Mouse (Mus musculus): Measurements from ENCODE around the gene Snrnp70. TPM values are rescaled to one million over a fixed set of nuclear protein-coding genes. Genes with fewer than 3 reads are reported as not detected.

Gene Snrnp70
- polyA plus RNA-seq, 1 experiment: 807 TPM

DNA sequence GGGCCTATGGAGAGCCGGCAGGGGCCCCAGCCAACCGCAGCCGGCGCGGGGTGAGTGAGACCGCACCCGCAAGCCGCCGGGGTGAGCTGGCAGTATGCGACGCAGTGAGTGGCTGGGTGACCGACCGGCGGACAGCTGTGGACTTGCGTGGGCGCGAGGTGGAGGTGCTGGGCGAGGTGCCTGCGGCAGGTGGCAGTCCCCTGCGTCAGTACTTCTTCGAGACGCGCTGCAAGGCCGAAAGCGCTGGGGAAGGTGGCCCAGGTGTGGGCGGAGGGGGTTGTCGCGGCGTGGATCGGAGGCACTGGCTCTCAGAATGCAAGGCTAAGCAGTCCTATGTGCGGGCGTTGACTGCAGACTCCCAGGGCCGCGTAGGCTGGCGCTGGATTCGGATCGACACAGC, 20.1 kb upstream of the Snrnp70 start:
- peak overlapping the region; percentile 39 for H3K4me3 ChIP-seq (replicated peaks; ENCODE audit: insufficient read depth, low read depth, low read length)
- 11% methylated on average over 37 of the region's 37 CpGs for WGBS
- TF ChIP-seq CTCF (IDR thresholded peaks at IDR 0.05; ENCODE audit: borderline replicate concordance, insufficient read depth, low read depth, low read length) (no peak), POLR2A (IDR thresholded peaks at IDR 0.05; ENCODE audit: borderline replicate concordance, insufficient read depth, low read length) (no peak)
- H3K27me3 ChIP-seq (ENCODE audit: control insufficient read depth, insufficient read depth, low read length): no peaks in the 10 kb centered on the region; the same call in 1 of the 2 replicates
- no peaks in the 10 kb centered on the region for H3K4me1 ChIP-seq (ENCODE audit: control insufficient read depth, insufficient read depth, low read length)
- no peak overlapping the region for H3K27ac ChIP-seq (ENCODE audit: insufficient read depth, low read length)
- no peak for DNase-seq

DNA sequence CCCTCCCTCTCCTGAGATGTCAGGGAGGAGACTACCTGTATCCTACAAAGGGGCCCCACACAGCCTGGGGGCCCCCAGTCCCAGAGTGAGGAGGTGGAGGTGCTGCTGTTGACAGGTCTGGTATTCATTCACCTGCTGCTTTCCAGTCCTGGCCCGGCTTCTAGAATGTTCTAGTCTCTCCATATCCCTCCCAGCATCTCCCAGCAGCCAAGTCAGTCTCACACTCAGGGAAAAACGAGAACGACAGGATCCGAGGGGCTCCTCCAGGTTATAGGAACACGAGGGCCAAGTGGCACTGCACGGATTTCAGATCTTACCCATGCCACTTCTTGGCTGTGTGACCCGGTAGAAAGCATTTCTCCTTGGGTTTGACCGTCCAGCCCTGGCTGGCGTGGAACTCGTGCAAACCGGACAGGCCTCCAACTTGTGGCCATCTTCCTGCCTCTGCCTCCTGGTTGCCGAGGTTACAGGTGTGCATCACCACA, 19.2 kb upstream of the Snrnp70 start:
- TF ChIP-seq CTCF (IDR thresholded peaks at IDR 0.05; ENCODE audit: borderline replicate concordance, insufficient read depth, low read depth, low read length) (no peak), POLR2A (IDR thresholded peaks at IDR 0.05; ENCODE audit: borderline replicate concordance, insufficient read depth, low read length) (no peak)
- H3K4me3 ChIP-seq (replicated peaks; ENCODE audit: insufficient read depth, low read depth, low read length): no peak overlapping the region
- no peak overlapping the region for H3K27ac ChIP-seq (ENCODE audit: insufficient read depth, low read length)
- WGBS: 46% methylated on average over 12 of the region's 12 CpGs
- no peaks in the 10 kb centered on the region; the same call in 1 of the 2 replicates for H3K27me3 ChIP-seq (ENCODE audit: control insufficient read depth, insufficient read depth, low read length)
- DNase-seq: no peak
- no peaks in the 10 kb centered on the region for H3K4me1 ChIP-seq (ENCODE audit: control insufficient read depth, insufficient read depth, low read length)

DNA sequence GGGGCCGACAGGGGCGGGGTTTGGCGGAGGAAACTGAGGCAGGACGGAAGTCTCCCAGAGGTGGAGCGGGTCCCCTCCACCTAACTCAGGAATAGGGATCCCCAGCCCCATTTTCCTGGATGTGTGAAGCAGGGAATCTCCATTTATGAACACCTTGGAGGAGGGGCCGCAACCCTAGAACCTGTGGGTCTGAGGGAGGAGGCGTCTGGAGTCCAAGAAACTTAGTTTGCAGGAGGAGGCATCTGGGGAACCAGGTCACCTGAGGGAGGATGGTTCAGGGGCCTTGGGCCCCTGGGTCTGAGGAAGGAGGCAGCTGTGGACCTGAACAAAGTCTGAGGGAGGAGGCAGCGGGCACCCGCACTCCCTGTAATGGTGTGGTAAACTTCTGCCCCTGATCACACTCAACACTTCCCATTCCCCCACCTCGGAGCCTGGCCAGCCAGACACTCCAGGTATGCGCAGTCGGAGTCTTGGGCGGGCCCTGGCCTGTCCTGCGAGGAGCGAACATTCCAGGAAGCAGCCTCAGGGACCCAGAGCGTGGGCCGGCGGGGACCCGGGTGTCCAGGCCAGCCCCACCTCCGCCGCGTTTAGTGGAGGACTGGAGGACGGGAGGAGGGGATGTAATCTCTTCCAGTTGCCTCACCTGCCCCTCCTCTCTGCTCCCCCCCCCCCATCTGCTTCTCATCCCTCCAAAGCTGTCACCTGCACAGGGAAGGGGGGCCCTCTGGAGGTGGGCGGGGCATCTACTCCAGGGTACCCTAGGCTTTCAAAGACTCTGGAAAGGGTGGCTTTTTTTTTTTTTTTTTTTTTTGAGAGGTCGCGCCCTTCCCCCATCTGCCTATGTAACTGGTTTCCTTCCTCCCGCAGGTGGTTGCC, 18.6 kb upstream of the Snrnp70 start:
- Histone ChIP-seq H3K4me3 (replicated peaks; ENCODE audit: insufficient read depth, low read depth, low read length) (no peak overlapping the region), H3K4me1 (ENCODE audit: control insufficient read depth, insufficient read depth, low read length) (no peaks in the 10 kb centered on the region), H3K27me3 (ENCODE audit: control insufficient read depth, insufficient read depth, low read length) (no peaks in the 10 kb centered on the region; the same call in 1 of the 2 replicates), H3K27ac (ENCODE audit: insufficient read depth, low read length) (no peak overlapping the region)
- DNase-seq: no peak
- no peak for TF ChIP-seq POLR2A (IDR thresholded peaks at IDR 0.05; ENCODE audit: borderline replicate concordance, insufficient read depth, low read length)
- TF ChIP-seq CTCF (IDR thresholded peaks at IDR 0.05; ENCODE audit: borderline replicate concordance, insufficient read depth, low read depth, low read length): no peak
- WGBS: 3% methylated on average over 26 of the region's 27 CpGs

DNA sequence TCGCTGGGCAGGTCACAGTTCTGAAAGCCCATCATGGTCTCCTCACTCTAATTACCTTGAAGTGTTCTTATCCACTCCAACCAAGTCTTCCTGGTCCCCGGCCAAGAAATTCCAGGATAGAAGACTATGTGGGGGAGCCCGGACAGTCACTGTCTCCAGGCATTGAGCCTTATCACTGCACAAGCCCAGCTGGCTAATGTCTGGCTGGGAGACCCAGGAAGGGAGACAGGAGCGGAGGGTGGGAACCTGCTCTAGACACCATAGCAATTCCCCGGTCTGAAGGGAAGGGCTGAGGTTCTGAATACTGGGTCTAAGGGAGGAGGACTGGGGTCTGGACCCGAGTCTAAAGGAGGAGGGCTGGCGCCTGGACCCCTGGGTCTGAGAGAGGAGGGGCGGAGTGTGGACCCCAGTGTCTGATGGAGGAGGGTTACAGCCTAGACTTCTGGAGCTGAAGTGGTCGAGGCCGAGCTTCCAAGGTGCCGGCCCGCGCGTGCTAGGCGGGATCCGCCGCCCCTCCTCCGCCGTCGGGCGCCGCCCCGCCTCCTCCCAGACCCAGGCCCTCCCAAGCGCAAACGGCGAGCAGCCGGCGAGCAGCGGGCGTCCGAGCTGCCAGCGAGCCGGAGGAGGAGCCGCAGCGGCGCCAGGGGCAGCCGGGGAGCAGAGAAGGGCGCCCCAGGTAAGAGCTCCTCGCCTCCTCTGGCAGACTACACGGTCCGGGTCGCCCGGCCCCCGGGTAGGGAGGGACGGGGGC, 17.7 kb upstream of the Snrnp70 start, which contains the start of gene Ntf5:
TSS of gene Ntf5 (plus strand) at position 583 of the 751 bp plus-strand sequence.
- WGBS: 4% methylated on average over 44 of the region's 45 CpGs
- TF ChIP-seq CTCF (IDR thresholded peaks at IDR 0.05; ENCODE audit: borderline replicate concordance, insufficient read depth, low read depth, low read length) (no peak), POLR2A (IDR thresholded peaks at IDR 0.05; ENCODE audit: borderline replicate concordance, insufficient read depth, low read length) (no peak)
- no peak for DNase-seq
- Histone ChIP-seq H3K27me3 (ENCODE audit: control insufficient read depth, insufficient read depth, low read length) (no peaks in the 10 kb centered on the region; the same call in 1 of the 2 replicates), H3K4me3 (replicated peaks; ENCODE audit: insufficient read depth, low read depth, low read length) (no peak within 1 kb of the TSS), H3K4me1 (ENCODE audit: control insufficient read depth, insufficient read depth, low read length) (no peaks in the 10 kb centered on the region), H3K27ac (ENCODE audit: insufficient read depth, low read length) (no peak within 1 kb of the TSS)

DNA sequence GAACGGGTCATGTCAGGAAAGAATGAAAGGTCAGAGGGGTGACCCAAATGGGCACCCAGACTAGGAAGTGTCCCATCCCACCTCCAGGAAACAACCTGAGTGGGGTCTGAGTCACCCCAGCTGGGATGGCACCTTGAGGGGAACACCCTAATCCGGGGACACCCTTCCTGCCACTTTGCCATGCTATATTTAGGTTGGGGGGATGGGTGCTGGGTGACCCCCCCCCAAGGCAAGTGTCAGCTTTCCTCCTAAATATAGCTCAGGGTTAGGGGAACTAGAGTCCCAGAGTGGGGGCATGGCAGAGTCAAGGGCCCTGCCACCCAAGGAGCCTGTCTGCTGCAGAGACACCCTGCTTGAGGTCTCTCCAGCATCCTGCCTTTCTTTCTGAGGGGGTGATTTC, 16.9 kb upstream of the Snrnp70 start:
- no peak for TF ChIP-seq POLR2A (IDR thresholded peaks at IDR 0.05; ENCODE audit: borderline replicate concordance, insufficient read depth, low read length)
- no peak for TF ChIP-seq CTCF (IDR thresholded peaks at IDR 0.05; ENCODE audit: borderline replicate concordance, insufficient read depth, low read depth, low read length)
- no peak overlapping the region for H3K4me3 ChIP-seq (replicated peaks; ENCODE audit: insufficient read depth, low read depth, low read length)
- no peak overlapping the region for H3K27ac ChIP-seq (ENCODE audit: insufficient read depth, low read length)
- H3K4me1 ChIP-seq (ENCODE audit: control insufficient read depth, insufficient read depth, low read length): no peaks in the 10 kb centered on the region
- WGBS: 91% methylated on average over 2 of the region's 2 CpGs
- DNase-seq: no peak
- no peaks in the 10 kb centered on the region; the same call in 1 of the 2 replicates for H3K27me3 ChIP-seq (ENCODE audit: control insufficient read depth, insufficient read depth, low read length)

DNA sequence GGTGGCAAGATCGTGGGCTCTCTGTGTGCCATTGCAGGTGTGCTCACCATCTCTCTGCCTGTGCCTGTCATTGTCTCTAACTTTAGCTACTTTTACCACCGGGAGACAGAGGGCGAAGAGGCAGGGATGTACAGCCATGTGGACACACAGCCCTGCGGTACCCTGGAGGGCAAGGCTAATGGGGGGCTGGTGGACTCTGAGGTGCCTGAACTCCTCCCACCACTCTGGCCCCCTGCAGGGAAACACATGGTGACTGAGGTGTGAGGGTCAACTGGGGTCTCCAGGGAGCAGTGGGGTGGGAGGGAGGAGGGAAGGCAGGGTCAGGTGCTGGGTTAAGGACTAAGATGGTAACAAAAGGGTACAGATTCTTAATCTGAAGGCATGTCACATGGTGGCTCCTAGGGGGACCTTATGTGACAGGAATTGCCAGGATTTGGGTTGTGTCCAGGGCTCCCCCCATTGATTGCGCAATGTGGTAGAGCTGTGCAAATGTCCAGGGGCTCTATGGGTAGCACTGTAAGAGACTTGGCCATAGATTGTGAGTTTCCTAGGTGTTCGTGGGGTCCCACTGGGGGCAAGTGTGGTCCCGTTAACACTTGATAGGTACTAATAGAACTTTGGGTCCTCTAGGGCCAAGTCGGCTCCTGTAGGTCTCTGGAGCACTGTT, 14.1 kb upstream of the Snrnp70 start:
- 83% methylated on average over 8 of the region's 8 CpGs for WGBS
- Histone ChIP-seq H3K27ac (ENCODE audit: insufficient read depth, low read length) (no peak overlapping the region), H3K4me1 (ENCODE audit: control insufficient read depth, insufficient read depth, low read length) (no peaks in the 10 kb centered on the region; the same call in 1 of the 2 replicates), H3K27me3 (ENCODE audit: control insufficient read depth, insufficient read depth, low read length) (peaks cover 6% of the 10 kb centered on the region; the same call in 1 of the 2 replicates), H3K4me3 (replicated peaks; ENCODE audit: insufficient read depth, low read depth, low read length) (no peak overlapping the region)
- no peak for DNase-seq
- no peak for TF ChIP-seq POLR2A (IDR thresholded peaks at IDR 0.05; ENCODE audit: borderline replicate concordance, insufficient read depth, low read length)

DNA sequence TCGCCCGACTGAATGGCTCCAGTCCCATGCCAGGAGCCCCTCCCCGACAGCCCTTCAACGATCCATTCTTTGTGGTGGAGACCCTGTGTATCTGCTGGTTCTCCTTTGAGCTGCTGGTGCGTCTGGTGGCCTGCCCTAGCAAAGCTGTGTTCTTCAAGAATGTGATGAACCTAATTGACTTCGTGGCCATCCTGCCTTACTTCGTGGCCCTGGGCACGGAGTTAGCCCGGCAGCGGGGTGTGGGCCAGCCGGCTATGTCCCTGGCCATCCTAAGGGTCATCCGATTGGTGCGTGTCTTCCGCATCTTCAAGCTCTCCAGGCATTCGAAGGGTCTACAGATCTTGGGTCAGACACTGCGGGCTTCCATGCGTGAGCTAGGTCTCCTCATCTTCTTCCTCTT, 13.4 kb upstream of the Snrnp70 start:
- Histone ChIP-seq H3K27me3 (ENCODE audit: control insufficient read depth, insufficient read depth, low read length) (peaks cover 6% of the 10 kb centered on the region; the same call in 1 of the 2 replicates), H3K27ac (ENCODE audit: insufficient read depth, low read length) (no peak overlapping the region), H3K4me1 (ENCODE audit: control insufficient read depth, insufficient read depth, low read length) (no peaks in the 10 kb centered on the region; the same call in 1 of the 2 replicates), H3K4me3 (replicated peaks; ENCODE audit: insufficient read depth, low read depth, low read length) (no peak overlapping the region)
- no peak for DNase-seq
- WGBS: 86% methylated on average over 17 of the region's 17 CpGs
- no peak for TF ChIP-seq CTCF (IDR thresholded peaks at IDR 0.05; ENCODE audit: borderline replicate concordance, insufficient read depth, low read depth, low read length)
- TF ChIP-seq POLR2A (IDR thresholded peaks at IDR 0.05; ENCODE audit: borderline replicate concordance, insufficient read depth, low read length): no peak

Data from cerebellum, adult 2 months (tissue).